Mouse (Mus musculus) lung, adult 2 months (tissue): ENCODE results near the gene Sumo3.

Source experiments
- CTCF ChIP-seq: fragments of 200-500 bp; IDR thresholded peaks from 2 replicates; pipeline ENCODE4 v1.5.1; 2011; ENCODE audit warnings: mild to moderate bottlenecking, low read length, control low read depth; ENCODE audit not compliant: insufficient read depth
- POLR2A ChIP-seq: fragments of 200-500 bp; IDR thresholded peaks from 2 replicates; pipeline ENCODE4 v1.6.1; 2011; ENCODE audit warnings: low read depth, mild to moderate bottlenecking, control low read depth, low read length, borderline replicate concordance; ENCODE audit errors: extremely low read depth

DNA sequence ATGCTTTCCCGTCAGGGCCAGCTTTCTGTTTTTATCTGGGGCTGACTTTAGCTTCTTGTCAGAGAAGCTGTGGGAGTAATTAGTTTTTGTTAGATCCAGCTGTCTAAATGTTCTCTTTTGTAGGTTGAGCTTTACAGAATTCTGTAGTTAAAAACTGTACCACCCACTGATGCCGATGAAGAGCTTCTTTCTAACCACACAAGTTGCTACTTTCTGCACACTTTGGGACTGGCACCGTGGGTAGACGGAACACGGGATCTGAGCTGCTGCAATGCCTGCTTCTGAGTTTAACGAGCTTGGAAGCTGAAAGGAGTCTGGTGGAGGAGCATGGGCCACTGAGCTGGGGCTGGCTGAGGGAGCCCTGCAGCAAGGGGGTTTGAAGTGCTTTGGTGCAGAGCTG lies 14.4 kb upstream of the Sumo3 start:
- TF ChIP-seq CTCF, result no peak
- no peak for TF ChIP-seq POLR2A
